Mouse (Mus musculus): ENCODE measurements around the gene Zfp628. TPM values are rescaled to one million over a fixed set of nuclear protein-coding genes. Genes with fewer than 3 reads are reported as not detected.

The Zfp628 gene
- total and polyA plus RNA-seq, 2 experiments from 2014 or later, result 6.0 to 9.2 TPM

GRCm38 (mm10) chr7:4917494-4917893 lies 2.5 kb downstream of the Zfp628 start:
- H3K27me3 ChIP-seq (ENCODE audit: insufficient read depth, low read length), result no peaks in the 10 kb centered on the region
- no peaks in the 10 kb centered on the region for H3K9me3 ChIP-seq (ENCODE audit: low read length)
- ATAC-seq, result no peak
- peaks cover 29% of the 10 kb centered on the region for H3K36me3 ChIP-seq (ENCODE audit: insufficient read depth)
- TF ChIP-seq CTCF (IDR thresholded peaks at IDR 0.05; ENCODE audit: low read depth), result no peak
- H3K4me1 ChIP-seq (ENCODE audit: insufficient read depth), result peaks cover 17% of the 10 kb centered on the region; the same call in 1 of the 2 replicates
- no peak overlapping the region for H3K9ac ChIP-seq
- H3K4me2 ChIP-seq (ENCODE audit: low read depth), result no peak overlapping the region
- 98% methylated on average over 2 of the region's 2 CpGs for WGBS
- DNase-seq, result no peak
- no peak overlapping the region for H3K27ac ChIP-seq (ENCODE audit: low read depth, low read length)
- H3K4me3 ChIP-seq (ENCODE audit: low read depth, low read length), result no peak overlapping the region

DNA sequence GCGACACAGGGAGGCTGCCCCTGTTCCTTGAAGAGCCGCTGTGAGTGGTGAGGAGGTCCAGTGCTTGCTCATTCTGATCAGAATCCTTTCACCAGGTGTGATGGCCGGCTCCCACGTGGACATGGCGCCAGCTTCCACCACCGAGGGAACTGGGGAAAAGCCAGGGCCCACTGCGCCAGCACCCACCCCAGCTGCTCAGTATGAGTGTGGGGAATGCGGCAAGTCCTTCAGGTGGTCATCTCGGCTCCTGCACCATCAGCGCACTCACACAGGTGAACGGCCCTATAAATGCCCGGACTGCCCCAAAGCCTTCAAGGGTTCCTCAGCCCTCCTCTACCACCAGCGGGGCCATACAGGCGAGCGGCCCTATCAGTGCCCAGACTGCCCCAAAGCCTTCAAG lies 3.7 kb downstream of the Zfp628 start:
- no peaks in the 10 kb centered on the region for H3K27me3 ChIP-seq (ENCODE audit: insufficient read depth, low read length)
- DNase-seq, result no peak
- H3K4me3 ChIP-seq (ENCODE audit: low read depth, low read length), result no peak overlapping the region
- peaks cover 21% of the 10 kb centered on the region; the same call in 1 of the 2 replicates for H3K4me1 ChIP-seq (ENCODE audit: insufficient read depth)
- H3K36me3 ChIP-seq (ENCODE audit: insufficient read depth), result peaks cover 29% of the 10 kb centered on the region
- no peak for TF ChIP-seq CTCF (IDR thresholded peaks at IDR 0.05; ENCODE audit: low read depth)
- no peak overlapping the region for H3K27ac ChIP-seq (ENCODE audit: low read depth, low read length)
- no peak for ATAC-seq
- H3K9me3 ChIP-seq (ENCODE audit: low read length), result no peaks in the 10 kb centered on the region
- no peak overlapping the region for H3K4me2 ChIP-seq (ENCODE audit: low read depth)
- WGBS, result 92% methylated on average over 15 of the region's 15 CpGs
- no peak overlapping the region for H3K9ac ChIP-seq

DNA sequence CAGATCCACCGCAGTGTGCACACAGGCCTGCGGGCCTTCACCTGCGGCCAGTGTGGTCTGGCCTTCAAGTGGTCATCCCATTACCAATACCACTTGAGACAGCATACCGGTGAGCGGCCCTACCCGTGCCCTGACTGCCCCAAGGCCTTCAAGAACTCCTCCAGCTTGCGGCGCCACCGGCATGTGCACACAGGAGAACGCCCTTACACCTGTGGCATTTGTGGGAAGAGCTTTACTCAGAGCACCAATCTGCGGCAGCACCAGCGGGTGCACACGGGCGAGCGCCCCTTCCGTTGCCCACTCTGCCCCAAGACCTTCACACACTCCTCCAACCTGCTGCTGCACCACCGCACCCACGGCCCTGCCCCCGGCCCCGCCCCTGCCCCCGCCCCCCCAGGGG lies 4.1 kb downstream of the Zfp628 start:
- 86% methylated on average over 21 of the region's 21 CpGs for WGBS
- no peak overlapping the region for H3K4me2 ChIP-seq (ENCODE audit: low read depth)
- H3K4me1 ChIP-seq (ENCODE audit: insufficient read depth), result peaks cover 25% of the 10 kb centered on the region; the same call in 1 of the 2 replicates
- no peak for TF ChIP-seq CTCF (IDR thresholded peaks at IDR 0.05; ENCODE audit: low read depth)
- no peak for ATAC-seq
- no peak overlapping the region for H3K4me3 ChIP-seq (ENCODE audit: low read depth, low read length)
- DNase-seq, result no peak
- H3K27ac ChIP-seq (ENCODE audit: low read depth, low read length), result no peak overlapping the region
- H3K9me3 ChIP-seq (ENCODE audit: low read length), result no peaks in the 10 kb centered on the region
- no peaks in the 10 kb centered on the region for H3K27me3 ChIP-seq (ENCODE audit: insufficient read depth, low read length)
- no peak overlapping the region for H3K9ac ChIP-seq
- H3K36me3 ChIP-seq (ENCODE audit: insufficient read depth), result peaks cover 29% of the 10 kb centered on the region

DNA sequence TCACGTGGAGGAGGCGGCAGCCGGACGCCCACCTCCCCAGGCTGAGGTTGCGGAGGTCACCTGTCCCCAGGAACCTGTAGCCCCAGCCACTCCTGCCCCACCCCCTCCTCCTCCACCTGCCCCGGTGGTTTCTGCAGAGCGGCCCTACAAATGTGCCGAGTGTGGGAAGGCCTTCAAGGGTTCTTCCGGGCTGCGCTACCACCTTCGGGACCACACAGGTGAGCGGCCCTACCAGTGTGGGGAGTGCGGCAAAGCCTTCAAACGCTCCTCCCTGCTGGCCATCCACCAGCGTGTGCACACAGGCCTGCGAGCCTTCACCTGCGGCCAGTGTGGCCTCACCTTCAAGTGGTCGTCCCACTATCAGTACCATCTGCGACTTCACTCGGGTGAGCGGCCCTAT lies 5.0 kb downstream of the Zfp628 start:
- Histone ChIP-seq H3K36me3 (ENCODE audit: insufficient read depth) (peaks cover 29% of the 10 kb centered on the region), H3K27me3 (ENCODE audit: insufficient read depth, low read length) (no peaks in the 10 kb centered on the region), H3K27ac (ENCODE audit: low read depth, low read length) (no peak overlapping the region), H3K4me1 (ENCODE audit: insufficient read depth) (peaks cover 32% of the 10 kb centered on the region; the same call in 1 of the 2 replicates), H3K4me2 (ENCODE audit: low read depth) (no peak overlapping the region), H3K9me3 (ENCODE audit: low read length) (no peaks in the 10 kb centered on the region), H3K9ac (no peak overlapping the region), H3K4me3 (ENCODE audit: low read depth, low read length) (no peak overlapping the region)
- no peak for DNase-seq
- 87% methylated on average over 19 of the region's 21 CpGs for WGBS
- no peak for TF ChIP-seq CTCF (IDR thresholded peaks at IDR 0.05; ENCODE audit: low read depth)
- ATAC-seq, result no peak

- DNase-seq (no peak), ATAC-seq (no peak)
- no peak for TF ChIP-seq CTCF (IDR thresholded peaks at IDR 0.05; ENCODE audit: low read depth)
- H3K4me2 ChIP-seq (ENCODE audit: low read depth), result no peak overlapping the region
- H3K36me3 ChIP-seq (ENCODE audit: insufficient read depth), result peaks cover 29% of the 10 kb centered on the region
- no peaks in the 10 kb centered on the region for H3K9me3 ChIP-seq (ENCODE audit: low read length)
- H3K4me3 ChIP-seq (ENCODE audit: low read depth, low read length), result no peak overlapping the region
- peaks cover 36% of the 10 kb centered on the region; the same call in 1 of the 2 replicates for H3K4me1 ChIP-seq (ENCODE audit: insufficient read depth)
- H3K27ac ChIP-seq (ENCODE audit: low read depth, low read length), result no peak overlapping the region
- H3K27me3 ChIP-seq (ENCODE audit: insufficient read depth, low read length), result no peaks in the 10 kb centered on the region
- whole genome bisulfite sequencing, result 91% methylated on average over 19 of the region's 19 CpGs
- no peak overlapping the region for H3K9ac ChIP-seq
Measured at GRCm38 (mm10) chr7:4920496-4920895, 5.5 kb downstream of the Zfp628 start.

- H3K36me3 ChIP-seq (ENCODE audit: insufficient read depth), result peaks cover 29% of the 10 kb centered on the region
- peaks cover 36% of the 10 kb centered on the region; the same call in 1 of the 2 replicates for H3K4me1 ChIP-seq (ENCODE audit: insufficient read depth)
- H3K27ac ChIP-seq (ENCODE audit: low read depth, low read length), result peak overlapping the region; percentile 96
- H3K4me3 ChIP-seq (ENCODE audit: low read depth, low read length), result no peak overlapping the region
- H3K9me3 ChIP-seq (ENCODE audit: low read length), result no peaks in the 10 kb centered on the region
- H3K4me2 ChIP-seq (ENCODE audit: low read depth), result no peak overlapping the region
- no peak for TF ChIP-seq CTCF (IDR thresholded peaks at IDR 0.05; ENCODE audit: low read depth)
- DNase-seq (no peak), ATAC-seq (no peak)
- WGBS, result 58% methylated on average over 23 of the region's 23 CpGs
- H3K9ac ChIP-seq, result no peak overlapping the region
- no peaks in the 10 kb centered on the region for H3K27me3 ChIP-seq (ENCODE audit: insufficient read depth, low read length)
Measured at GRCm38 (mm10) chr7:4920976-4921823, 6.2 kb downstream of the Zfp628 start.

- Histone ChIP-seq H3K9me3 (ENCODE audit: low read length) (no peaks in the 10 kb centered on the region), H3K9ac (peak within 1 kb of the TSS; percentile 68), H3K4me3 (ENCODE audit: low read depth, low read length) (peak within 1 kb of the TSS; percentile 53), H3K27ac (ENCODE audit: low read depth, low read length) (peak within 1 kb of the TSS; percentile 96), H3K27me3 (ENCODE audit: insufficient read depth, low read length) (no peaks in the 10 kb centered on the region), H3K4me2 (ENCODE audit: low read depth) (peak within 1 kb of the TSS; percentile 97), H3K36me3 (ENCODE audit: insufficient read depth) (peaks cover 29% of the 10 kb centered on the region), H3K4me1 (ENCODE audit: insufficient read depth) (peaks cover 28% of the 10 kb centered on the region; the same call in 1 of the 2 replicates)
- TF ChIP-seq CTCF (IDR thresholded peaks at IDR 0.05; ENCODE audit: low read depth), result no peak
- 22% methylated on average over 8 of the region's 8 CpGs for WGBS
- DNase-seq, result no peak
- ATAC-seq, result peak; percentile 2; the same call in 1 of the 2 replicates
Measured at GRCm38 (mm10) chr7:4921824-4922482, 6.9 kb downstream of the Zfp628 start, which contains the start of gene Nat14. Nat14 (plus strand) TSS chr7:4922028.

Data from forebrain, postnatal 0 days (tissue).